Mouse (Mus musculus) bone marrow macrophage, adult 2 months (primary cell): ENCODE results near the gene Gm2115.

Experiments used
- CTCF ChIP-seq: IDR thresholded peaks from 2 replicates; pipeline ENCODE4 v1.5.1; 2012; ENCODE audit warnings: low read depth, mild to moderate bottlenecking, low read length, moderate library complexity
- POLR2A ChIP-seq: IDR thresholded peaks from 2 replicates; pipeline ENCODE4 v1.6.1; 2012; ENCODE audit warnings: mild to moderate bottlenecking, low read depth, low read length, borderline replicate concordance

GRCm38 (mm10) chr7:84522426-84522825, 6.3 kb upstream of the Gm2115 start:
- TF ChIP-seq POLR2A = no peak
- no peak for TF ChIP-seq CTCF
